Mouse (Mus musculus): Measurements from ENCODE around the gene Slc47a2. TPM values are rescaled to one million over a fixed set of nuclear protein-coding genes. Genes with fewer than 3 reads are reported as not detected.
A peak's percentile ranks its signal among the peaks of the same experiment; 100 is the strongest.

Gene Slc47a2
- polyA plus RNA-seq, 1 experiment, result 0.01 TPM

DNA sequence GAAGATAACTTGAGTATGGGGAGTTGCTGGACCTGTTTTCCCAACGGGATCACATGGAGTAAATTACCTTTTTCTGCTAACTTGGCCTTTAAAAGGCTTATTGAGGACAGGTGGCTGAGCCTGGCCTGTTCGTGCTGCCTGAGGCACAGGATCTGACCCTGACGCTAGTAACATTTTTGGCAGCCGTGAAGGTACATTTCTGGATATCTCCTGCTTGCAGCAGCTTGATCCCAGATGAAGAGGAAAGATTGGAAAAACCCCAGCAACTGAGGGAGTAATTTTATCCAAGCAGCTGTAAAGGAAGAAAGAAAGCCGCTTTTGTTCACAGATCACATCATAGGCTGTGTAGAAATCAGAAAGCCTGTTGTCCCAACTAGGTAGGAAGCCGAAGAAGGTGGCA lies 58.3 kb downstream of the Slc47a2 start:
- Histone ChIP-seq H3ac (ENCODE audit: control insufficient read depth, insufficient read length) (no peak overlapping the region), H3K36me3 (ENCODE audit: control insufficient read depth, insufficient read depth) (no peaks in the 10 kb centered on the region), H3K4me3 (no peak overlapping the region), H3K4me2 (ENCODE audit: low read depth) (no peak overlapping the region), H3K79me2 (ENCODE audit: control insufficient read depth, insufficient read depth) (no peaks in the 10 kb centered on the region), H3K27me3 (ENCODE audit: control insufficient read depth, insufficient read depth, insufficient read length) (no peaks in the 10 kb centered on the region)
- no peak for TF ChIP-seq POLR2AphosphoS2 (IDR thresholded peaks at IDR 0.05; ENCODE audit: insufficient read length, low read depth)

DNA sequence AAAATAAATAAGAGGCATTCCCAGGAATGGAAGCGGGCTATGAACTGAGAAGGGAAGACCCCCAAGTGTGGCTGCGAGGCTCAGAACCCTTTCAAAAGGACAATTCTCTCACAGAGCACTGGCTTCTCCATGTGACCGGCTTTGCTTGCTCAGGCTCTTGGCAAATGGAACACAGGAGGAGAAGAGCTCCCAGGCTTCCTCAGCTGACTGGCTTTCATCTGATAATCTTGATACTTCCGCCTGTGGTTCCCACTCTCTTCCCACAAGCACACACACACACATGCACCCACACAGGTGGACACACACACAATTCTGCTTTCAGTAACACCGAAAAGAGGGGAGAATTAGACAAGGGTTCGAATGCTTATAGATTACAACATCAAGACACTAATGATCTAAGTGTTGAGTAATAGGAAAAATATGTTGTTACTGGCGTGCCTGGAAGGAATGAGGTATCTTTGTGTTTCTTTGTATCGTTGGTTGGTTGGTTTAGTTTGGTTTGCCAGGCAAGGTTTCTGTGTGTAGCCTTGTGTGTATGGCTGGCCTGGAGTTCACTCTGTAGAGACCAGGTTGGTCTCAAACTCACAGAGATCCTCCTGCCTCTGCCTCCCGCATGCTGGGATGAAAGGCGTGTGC lies 59.1 kb downstream of the Slc47a2 start:
- H3K36me3 ChIP-seq (ENCODE audit: control insufficient read depth, insufficient read depth), result no peaks in the 10 kb centered on the region
- H3ac ChIP-seq (ENCODE audit: control insufficient read depth, insufficient read length), result no peak overlapping the region
- H3K27me3 ChIP-seq (ENCODE audit: control insufficient read depth, insufficient read depth, insufficient read length), result no peaks in the 10 kb centered on the region
- TF ChIP-seq MAX (IDR thresholded peaks at IDR 0.05; ENCODE audit: low read depth), result no peak
- no peak for TF ChIP-seq REST (IDR thresholded peaks at IDR 0.05; ENCODE audit: insufficient read depth, insufficient read length)
- no peak for TF ChIP-seq SRF (IDR thresholded peaks at IDR 0.05; ENCODE audit: control insufficient read depth, insufficient read length, low read depth)
- no peak for TF ChIP-seq POLR2A (IDR thresholded peaks at IDR 0.05; ENCODE audit: insufficient read length, low read depth)
- H3K79me2 ChIP-seq (ENCODE audit: control insufficient read depth, insufficient read depth), result no peaks in the 10 kb centered on the region
- no peak overlapping the region for H3K4me3 ChIP-seq
- H3K4me2 ChIP-seq (ENCODE audit: low read depth), result no peak overlapping the region

DNA sequence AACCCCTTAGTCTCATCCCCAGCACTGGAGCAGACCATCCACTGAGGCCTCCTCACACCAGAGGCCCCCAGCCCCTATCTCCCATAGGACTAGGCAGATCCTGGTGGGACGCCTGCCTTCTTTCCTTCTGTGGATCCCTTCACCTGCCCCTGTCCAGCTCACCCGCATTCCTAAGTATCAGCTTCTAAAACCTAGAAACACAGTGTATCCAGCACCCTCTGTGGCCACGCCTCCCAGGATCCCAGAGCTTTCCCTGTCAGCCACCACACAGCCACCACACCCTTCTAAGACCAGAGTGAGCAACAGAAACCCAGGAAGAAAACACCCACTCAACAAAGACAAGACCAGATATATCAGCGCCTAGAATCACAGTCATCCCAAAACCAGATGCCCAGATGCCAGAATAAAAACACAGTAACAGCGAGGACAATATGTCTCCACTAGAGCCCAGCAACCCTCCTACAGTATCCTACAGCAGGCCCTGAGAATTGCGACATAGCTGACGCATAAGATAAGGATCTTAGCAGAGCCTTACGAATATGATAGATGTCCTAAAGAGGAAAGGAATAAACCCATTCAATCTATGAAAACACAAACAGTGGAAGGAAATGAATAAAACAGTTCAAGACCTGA lies 64.1 kb downstream of the Slc47a2 start:
- no peak overlapping the region for H3ac ChIP-seq (ENCODE audit: control insufficient read depth, insufficient read length)
- H3K79me2 ChIP-seq (ENCODE audit: control insufficient read depth, insufficient read depth), result no peaks in the 10 kb centered on the region
- TF ChIP-seq SRF (IDR thresholded peaks at IDR 0.05; ENCODE audit: control insufficient read depth, insufficient read length, low read depth) (no peak), REST (IDR thresholded peaks at IDR 0.05; ENCODE audit: insufficient read depth, insufficient read length) (no peak), CEBPB (IDR thresholded peaks at IDR 0.05; ENCODE audit: insufficient read depth, poor library complexity, severe bottlenecking) (peak; percentile 95)
- H3K4me3 ChIP-seq, result no peak overlapping the region
- no peaks in the 10 kb centered on the region for H3K36me3 ChIP-seq (ENCODE audit: control insufficient read depth, insufficient read depth)
- no peaks in the 10 kb centered on the region for H3K27me3 ChIP-seq (ENCODE audit: control insufficient read depth, insufficient read depth, insufficient read length)
- peak overlapping the region; percentile 79 for H3K4me2 ChIP-seq (ENCODE audit: low read depth)

DNA sequence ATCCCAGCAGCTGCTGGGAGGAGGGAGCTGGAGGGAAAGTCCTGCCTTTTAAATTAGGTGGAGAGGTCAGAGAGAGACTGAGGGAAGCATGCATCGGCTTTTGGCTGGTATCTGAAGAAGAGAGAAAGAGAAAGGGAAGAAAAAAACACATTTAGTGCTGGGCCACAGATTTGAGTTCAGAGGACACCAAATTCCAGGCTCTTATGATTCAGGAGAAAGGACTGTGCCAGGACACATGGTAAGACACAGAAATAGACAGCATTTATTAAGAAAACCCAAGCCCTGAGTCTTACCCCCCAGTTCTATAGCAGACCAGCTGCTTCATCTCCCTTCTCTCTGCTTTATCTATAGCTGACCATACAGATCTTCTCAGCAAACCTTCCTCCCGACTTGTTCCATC lies 64.7 kb downstream of the Slc47a2 start:
- no peak for TF ChIP-seq REST (IDR thresholded peaks at IDR 0.05; ENCODE audit: insufficient read depth, insufficient read length)
- H3K36me3 ChIP-seq (ENCODE audit: control insufficient read depth, insufficient read depth), result no peaks in the 10 kb centered on the region
- H3K27me3 ChIP-seq (ENCODE audit: control insufficient read depth, insufficient read depth, insufficient read length), result no peaks in the 10 kb centered on the region
- H3K4me3 ChIP-seq, result no peak overlapping the region
- no peak overlapping the region for H3ac ChIP-seq (ENCODE audit: control insufficient read depth, insufficient read length)
- no peaks in the 10 kb centered on the region for H3K79me2 ChIP-seq (ENCODE audit: control insufficient read depth, insufficient read depth)
- H3K4me2 ChIP-seq (ENCODE audit: low read depth), result peak overlapping the region; percentile 79

DNA sequence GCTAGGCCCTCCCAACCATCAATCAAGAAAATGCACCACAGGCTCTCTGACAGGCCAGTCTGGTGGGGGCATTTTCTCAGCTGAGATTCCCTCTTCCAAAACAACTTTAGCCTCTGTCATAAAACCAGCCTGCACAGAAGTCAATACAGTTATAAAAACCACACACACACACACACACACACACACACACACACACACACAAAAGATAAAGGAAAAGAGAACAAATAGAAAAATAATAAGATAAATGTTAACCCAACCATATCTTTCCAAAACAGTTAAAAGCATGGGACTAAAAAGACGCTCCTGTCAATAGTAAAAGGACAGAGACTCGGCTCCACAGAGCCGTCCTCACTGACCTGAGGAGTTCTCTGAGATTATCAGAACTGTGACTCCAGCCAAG lies 66.2 kb downstream of the Slc47a2 start:
- Histone ChIP-seq H3K79me2 (ENCODE audit: control insufficient read depth, insufficient read depth) (no peaks in the 10 kb centered on the region), H3K36me3 (ENCODE audit: control insufficient read depth, insufficient read depth) (no peaks in the 10 kb centered on the region), H3ac (ENCODE audit: control insufficient read depth, insufficient read length) (no peak overlapping the region), H3K4me3 (no peak overlapping the region), H3K27me3 (ENCODE audit: control insufficient read depth, insufficient read depth, insufficient read length) (no peaks in the 10 kb centered on the region), H3K4me2 (ENCODE audit: low read depth) (no peak overlapping the region)
- TF ChIP-seq TCF12 (IDR thresholded peaks at IDR 0.05; ENCODE audit: insufficient read depth, poor library complexity, severe bottlenecking), result no peak
- no peak for TF ChIP-seq TCF3 (IDR thresholded peaks at IDR 0.05; ENCODE audit: insufficient read length, low read depth)
- TF ChIP-seq MAX (IDR thresholded peaks at IDR 0.05; ENCODE audit: low read depth), result no peak
- no peak for TF ChIP-seq CEBPB (IDR thresholded peaks at IDR 0.05; ENCODE audit: insufficient read depth, poor library complexity, severe bottlenecking)
- TF ChIP-seq E2F4 (IDR thresholded peaks at IDR 0.05; ENCODE audit: insufficient read depth), result no peak
- no peak for TF ChIP-seq POLR2A (IDR thresholded peaks at IDR 0.05; ENCODE audit: insufficient read length, low read depth)
- TF ChIP-seq POLR2AphosphoS2 (IDR thresholded peaks at IDR 0.05; ENCODE audit: insufficient read length, low read depth), result no peak
- no peak for TF ChIP-seq REST (IDR thresholded peaks at IDR 0.05; ENCODE audit: insufficient read depth, insufficient read length)
- TF ChIP-seq MYOD1 (IDR thresholded peaks at IDR 0.05; ENCODE audit: control insufficient read depth in 1 of 3, insufficient read length in 2 of 3, low read depth in 2 of 3), result no peak
- no peak for TF ChIP-seq SRF (IDR thresholded peaks at IDR 0.05; ENCODE audit: control insufficient read depth, insufficient read length, low read depth)
- no peak for TF ChIP-seq MYOG (IDR thresholded peaks at IDR 0.05; ENCODE audit: control insufficient read depth in 1 of 3, insufficient read depth in 1 of 3, insufficient read length in 2 of 3, low read depth in 2 of 3)
- TF ChIP-seq USF1 (IDR thresholded peaks at IDR 0.05; ENCODE audit: low read depth), result no peak

DNA sequence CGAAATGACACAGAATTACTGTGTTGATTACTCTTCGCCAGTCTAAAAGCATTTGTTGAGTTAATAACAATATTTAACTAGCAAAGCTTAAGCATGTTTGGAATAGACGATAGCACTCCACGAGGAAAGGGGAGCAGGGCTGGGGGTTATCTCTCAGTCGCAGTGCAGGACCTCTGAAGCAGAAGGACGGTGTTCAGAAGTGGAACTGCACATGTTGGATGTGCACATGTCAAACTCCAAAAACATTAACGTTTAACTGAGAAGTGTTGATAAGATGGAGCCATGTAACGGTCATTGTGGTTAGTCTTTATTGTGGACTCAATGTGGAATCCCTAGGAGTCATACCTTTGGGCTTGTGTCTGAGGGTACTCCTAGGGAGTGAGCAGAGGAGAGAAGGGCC lies 67.6 kb downstream of the Slc47a2 start:
- H3K4me3 ChIP-seq, result no peak overlapping the region
- H3ac ChIP-seq (ENCODE audit: control insufficient read depth, insufficient read length), result no peak overlapping the region
- no peaks in the 10 kb centered on the region for H3K36me3 ChIP-seq (ENCODE audit: control insufficient read depth, insufficient read depth)
- H3K27me3 ChIP-seq (ENCODE audit: control insufficient read depth, insufficient read depth, insufficient read length), result no peaks in the 10 kb centered on the region
- TF ChIP-seq TCF3 (IDR thresholded peaks at IDR 0.05; ENCODE audit: insufficient read length, low read depth) (no peak), CEBPB (IDR thresholded peaks at IDR 0.05; ENCODE audit: insufficient read depth, poor library complexity, severe bottlenecking) (no peak), SRF (IDR thresholded peaks at IDR 0.05; ENCODE audit: control insufficient read depth, insufficient read length, low read depth) (no peak), MYOD1 (IDR thresholded peaks at IDR 0.05; ENCODE audit: control insufficient read depth in 1 of 3, insufficient read length in 2 of 3, low read depth in 2 of 3) (no peak), E2F4 (IDR thresholded peaks at IDR 0.05; ENCODE audit: insufficient read depth) (no peak), MYOG (IDR thresholded peaks at IDR 0.05; ENCODE audit: control insufficient read depth in 1 of 3, insufficient read depth in 1 of 3, insufficient read length in 2 of 3, low read depth in 2 of 3) (no peak), POLR2A (IDR thresholded peaks at IDR 0.05; ENCODE audit: insufficient read length, low read depth) (no peak), REST (IDR thresholded peaks at IDR 0.05; ENCODE audit: insufficient read depth, insufficient read length) (no peak), USF1 (IDR thresholded peaks at IDR 0.05; ENCODE audit: low read depth) (no peak), POLR2AphosphoS2 (IDR thresholded peaks at IDR 0.05; ENCODE audit: insufficient read length, low read depth) (no peak), TCF12 (IDR thresholded peaks at IDR 0.05; ENCODE audit: insufficient read depth, poor library complexity, severe bottlenecking) (no peak), MAX (IDR thresholded peaks at IDR 0.05; ENCODE audit: low read depth) (no peak)
- no peak overlapping the region for H3K4me2 ChIP-seq (ENCODE audit: low read depth)
- no peaks in the 10 kb centered on the region for H3K79me2 ChIP-seq (ENCODE audit: control insufficient read depth, insufficient read depth)

Data from myocyte (in vitro differentiated cells).